Mouse (Mus musculus) C2C12 (cell line): Measurements from ENCODE around the gene Stx2. TPM values are rescaled to one million over a fixed set of nuclear protein-coding genes. Genes with fewer than 3 reads are reported as not detected.

Experiments used
- H3K27me3 ChIP-seq: one replicate; pipeline ENCODE4 v1.6.1; 2011; ENCODE audit not compliant: control insufficient read depth, insufficient read depth, insufficient read length
- H3K36me3 ChIP-seq: one replicate; pipeline ENCODE4 v1.6.1; 2011; ENCODE audit not compliant: control insufficient read depth, insufficient read depth
- H3K4me3 ChIP-seq: one replicate; pipeline ENCODE4 v1.5.1; 2011; ENCODE audit warnings: mild to moderate bottlenecking, control low read depth; ENCODE audit not compliant: poor library complexity, insufficient read depth, severe bottlenecking
- H3K79me2 ChIP-seq: one replicate; pipeline ENCODE4 v1.6.1; 2011; ENCODE audit not compliant: control insufficient read depth, insufficient read depth
- H3K79me3 ChIP-seq: one replicate; pipeline ENCODE4 v1.6.1; 2011; ENCODE audit warnings: low read depth, control low read depth
- H3ac ChIP-seq: one replicate; pipeline ENCODE3; 2011; ENCODE audit warnings: low read depth; ENCODE audit not compliant: control insufficient read depth, insufficient read length
- CEBPB ChIP-seq: IDR thresholded peaks from one replicate; pipeline ENCODE4 v1.6.1; 2011; ENCODE audit warnings: low read depth, mild to moderate bottlenecking, control low read depth, moderate library complexity
- CTCF ChIP-seq: IDR thresholded peaks from one replicate; pipeline ENCODE4 v1.5.1; 2011; ENCODE audit not compliant: control insufficient read depth, insufficient read depth, insufficient read length
- FOSL1 ChIP-seq: IDR thresholded peaks from one replicate; pipeline ENCODE4 v1.8.0; 2011; ENCODE audit warnings: mild to moderate bottlenecking, low read length; ENCODE audit not compliant: poor library complexity, insufficient read depth, severe bottlenecking
- MAX ChIP-seq: IDR thresholded peaks from one replicate; pipeline ENCODE4 v1.6.1; 2011; ENCODE audit warnings: mild to moderate bottlenecking, control low read depth
- MYOD1 ChIP-seq: IDR thresholded peaks from one replicate; pipeline ENCODE4 v1.6.1; 2011; ENCODE audit warnings: low read depth; ENCODE audit not compliant: control insufficient read depth, insufficient read length
- MYOG ChIP-seq: IDR thresholded peaks from one replicate; pipeline ENCODE4 v1.6.1; 2011; ENCODE audit not compliant: control insufficient read depth, insufficient read length; ENCODE audit errors: extremely low read depth
- USF1 ChIP-seq: IDR thresholded peaks from one replicate; pipeline ENCODE4 v1.6.1; 2011; ENCODE audit warnings: low read depth, mild to moderate bottlenecking, control low read depth, moderate library complexity
- polyA plus RNA-seq: library from polyadenylated mRNA; unstranded; fragments of >200 nt; fragmentation: generic; extraction: Trizol; gene quantifications from one replicate; pipeline ENCODE4 v1.2.1, GENCODE M21; 2012; ENCODE audit warnings: missing spikeins

The Stx2 gene
- polyA plus RNA-seq, 1 experiment, result 24.1 TPM

DNA sequence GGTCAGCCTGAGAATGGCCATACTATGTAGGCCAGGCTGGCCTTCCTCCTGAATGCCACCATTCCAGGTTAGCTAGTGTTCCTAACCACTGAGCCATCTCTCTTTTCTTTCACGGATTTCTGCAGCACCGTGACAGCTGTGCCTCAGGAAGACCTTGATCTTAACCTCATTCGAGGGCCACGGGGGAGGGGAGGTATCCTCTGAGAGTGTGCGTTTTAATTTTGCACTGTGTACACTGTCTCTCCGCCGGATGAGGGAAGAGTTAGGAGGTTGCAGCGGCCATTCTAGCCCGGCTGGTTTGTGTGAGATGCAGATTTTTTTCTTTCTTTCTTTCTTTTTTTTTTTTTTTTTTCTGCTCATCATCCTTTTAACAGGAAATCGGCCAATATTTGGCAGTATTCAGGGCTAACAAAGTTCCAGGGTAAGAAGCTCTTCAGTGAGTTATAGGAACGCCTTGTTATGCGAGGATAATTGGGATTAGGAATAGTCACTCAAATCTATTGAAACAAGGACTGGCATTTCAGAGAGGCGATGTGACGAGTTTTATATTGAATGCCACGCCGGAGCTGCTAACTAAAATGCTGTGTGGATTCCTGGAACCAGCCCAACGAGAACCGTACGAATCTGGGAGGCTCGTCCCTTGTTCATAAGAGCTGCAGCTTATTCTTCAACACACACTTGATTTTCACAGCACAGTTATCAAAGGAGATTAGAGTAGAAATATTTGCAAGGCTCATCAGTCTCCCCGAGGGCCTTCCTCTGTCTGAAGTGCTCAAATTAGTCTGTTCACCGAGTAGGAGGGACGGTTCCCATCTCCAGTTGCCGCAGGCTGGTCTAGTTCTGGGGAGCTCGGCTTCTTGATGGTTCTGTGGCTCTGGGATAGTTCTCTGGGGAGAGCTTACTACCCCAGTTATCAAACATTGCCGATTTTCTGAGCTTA lies 37.5 kb upstream of the Stx2 start:
- Histone ChIP-seq H3K79me2 (no peaks in the 10 kb centered on the region), H3K27me3 (peaks cover 29% of the 10 kb centered on the region), H3ac (no peak overlapping the region), H3K4me3 (no peak overlapping the region), H3K36me3 (no peaks in the 10 kb centered on the region), H3K79me3 (no peaks in the 10 kb centered on the region)
- no peak for TF ChIP-seq CTCF
- TF ChIP-seq USF1, result no peak
- TF ChIP-seq CEBPB, result no peak
- TF ChIP-seq MYOG, result no peak
- TF ChIP-seq MAX, result no peak
- no peak for TF ChIP-seq FOSL1
- no peak for TF ChIP-seq MYOD1

DNA sequence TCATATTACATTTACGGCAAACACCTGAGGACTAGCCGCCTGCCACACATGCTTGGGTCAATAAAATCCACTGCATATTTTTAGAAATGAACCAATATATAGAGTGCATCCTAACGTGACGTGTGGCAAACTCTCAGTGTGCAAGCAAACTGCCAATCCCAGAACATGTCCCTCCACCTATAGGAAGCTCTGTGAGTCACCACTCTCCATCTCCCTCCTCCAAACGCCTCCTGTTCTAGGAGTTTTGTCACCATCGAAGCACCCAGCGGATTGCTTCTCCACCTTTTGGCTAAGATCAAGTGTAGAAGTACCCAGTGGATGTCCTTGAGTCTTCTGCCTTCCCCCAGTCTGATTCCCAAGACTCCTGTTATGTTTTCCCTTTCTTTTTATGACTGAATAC lies 29.4 kb upstream of the Stx2 start:
- Histone ChIP-seq H3K79me3 (no peaks in the 10 kb centered on the region), H3K27me3 (peaks cover 11% of the 10 kb centered on the region), H3ac (no peak overlapping the region), H3K36me3 (no peaks in the 10 kb centered on the region), H3K4me3 (no peak overlapping the region), H3K79me2 (no peaks in the 10 kb centered on the region)
- TF ChIP-seq MAX (no peak), FOSL1 (no peak), CEBPB (no peak)

DNA sequence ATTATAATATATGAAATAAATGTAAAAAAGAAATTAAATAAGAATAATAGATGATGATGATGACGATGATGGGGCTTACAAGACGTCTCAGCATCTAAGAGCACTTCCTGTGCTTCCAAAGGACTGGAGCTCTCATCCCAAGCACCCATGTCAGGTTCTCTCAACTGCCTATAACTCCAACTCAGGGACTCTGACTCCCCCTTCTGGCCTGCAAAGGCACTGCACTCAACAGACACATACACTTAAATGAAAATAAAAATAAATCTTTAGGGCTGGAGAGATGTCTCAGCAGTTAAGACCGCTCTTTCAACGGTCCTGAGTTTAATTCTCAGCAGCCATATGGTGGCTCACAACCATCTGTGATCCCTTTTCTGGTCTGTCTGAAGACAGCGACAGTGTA lies 28.3 kb upstream of the Stx2 start:
- H3K79me3 ChIP-seq, result no peaks in the 10 kb centered on the region
- H3K79me2 ChIP-seq, result no peaks in the 10 kb centered on the region
- TF ChIP-seq CTCF (no peak), MAX (no peak), FOSL1 (no peak)
- H3K27me3 ChIP-seq, result peaks cover 8% of the 10 kb centered on the region
- H3K36me3 ChIP-seq, result no peaks in the 10 kb centered on the region
- no peak overlapping the region for H3K4me3 ChIP-seq
- no peak overlapping the region for H3ac ChIP-seq

DNA sequence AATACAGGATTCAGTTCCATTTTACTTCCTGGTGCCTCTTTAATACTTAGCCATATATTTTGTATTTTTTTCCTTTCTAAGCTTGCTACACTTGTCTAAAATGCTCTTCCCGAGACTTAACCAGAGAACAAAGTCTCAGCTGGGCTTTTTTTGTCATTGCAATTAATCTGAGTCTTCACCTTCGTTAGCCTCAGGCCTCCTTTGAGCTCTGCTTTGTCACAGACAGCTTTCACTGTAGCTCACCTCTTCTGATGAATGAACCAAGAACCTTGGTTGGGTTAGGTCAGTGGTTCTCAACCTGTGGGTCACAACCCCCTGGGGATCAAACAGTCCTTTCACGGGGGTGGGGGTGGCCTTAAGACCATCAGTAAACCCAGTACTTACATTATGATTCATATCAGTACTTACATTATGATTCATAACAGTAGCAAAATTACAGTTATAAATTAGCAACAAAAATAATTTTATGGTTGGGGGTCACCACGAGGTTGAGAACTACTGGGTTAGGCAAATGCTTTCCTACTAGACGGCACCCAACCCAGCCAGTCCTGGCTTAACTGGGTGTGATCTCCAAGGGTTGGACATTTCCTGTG lies 20.9 kb upstream of the Stx2 start:
- Histone ChIP-seq H3ac (no peak overlapping the region), H3K79me3 (peaks cover 2% of the 10 kb centered on the region), H3K79me2 (peaks cover 2% of the 10 kb centered on the region), H3K4me3 (no peak overlapping the region), H3K36me3 (peaks cover 25% of the 10 kb centered on the region), H3K27me3 (no peaks in the 10 kb centered on the region)
- TF ChIP-seq CEBPB (no peak), CTCF (no peak), FOSL1 (no peak), MAX (no peak), USF1 (no peak), MYOG (no peak), MYOD1 (no peak)

DNA sequence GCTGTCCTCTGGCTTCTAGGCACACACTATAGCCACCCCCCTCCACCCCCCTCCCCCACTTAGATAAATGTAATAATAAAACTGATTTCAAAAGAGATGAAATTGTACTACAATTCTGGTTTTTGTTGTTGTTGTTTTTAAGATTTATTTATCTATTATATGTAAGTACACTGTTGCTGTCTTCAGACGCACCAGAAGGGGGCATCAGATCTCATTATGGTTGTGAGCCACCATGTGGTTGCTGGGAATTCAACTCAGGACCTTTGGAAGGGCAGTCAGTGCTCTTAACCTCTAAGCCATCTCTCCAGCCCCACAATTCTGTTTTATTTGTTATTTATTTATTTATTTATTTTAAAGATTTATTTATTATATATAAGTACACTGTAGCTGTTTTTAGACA lies 18.3 kb upstream of the Stx2 start:
- Histone ChIP-seq H3K4me3 (no peak overlapping the region), H3ac (no peak overlapping the region), H3K79me2 (peaks cover 28% of the 10 kb centered on the region), H3K36me3 (peaks cover 47% of the 10 kb centered on the region), H3K27me3 (no peaks in the 10 kb centered on the region), H3K79me3 (peaks cover 17% of the 10 kb centered on the region)
- no peak for TF ChIP-seq USF1
- TF ChIP-seq CTCF, result no peak
- no peak for TF ChIP-seq MYOD1
- TF ChIP-seq MYOG, result no peak

DNA sequence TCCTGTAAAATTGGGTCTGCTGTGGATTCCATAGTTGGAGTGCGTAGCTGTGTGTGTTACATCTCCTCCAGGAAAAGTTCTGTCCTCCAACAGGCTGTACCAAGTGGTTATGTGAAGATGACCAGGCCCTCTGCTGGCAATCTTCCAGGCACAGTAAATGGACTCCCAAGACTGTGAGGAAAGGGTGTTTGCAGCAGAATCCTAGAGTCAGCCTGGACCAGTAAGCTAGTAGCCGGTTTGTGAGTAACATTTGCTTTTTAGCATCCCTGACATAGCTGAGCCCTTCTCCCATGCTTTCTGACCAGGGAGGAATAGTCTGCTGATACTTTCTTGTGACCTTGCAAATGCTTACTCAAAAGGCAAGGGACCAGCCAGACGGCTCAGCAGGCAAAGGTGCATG lies 17.8 kb upstream of the Stx2 start:
- Histone ChIP-seq H3ac (no peak overlapping the region), H3K36me3 (peaks cover 52% of the 10 kb centered on the region), H3K79me2 (peaks cover 32% of the 10 kb centered on the region), H3K27me3 (no peaks in the 10 kb centered on the region), H3K79me3 (peaks cover 22% of the 10 kb centered on the region), H3K4me3 (no peak overlapping the region)
- TF ChIP-seq MYOD1 (no peak), USF1 (no peak)
